Mouse (Mus musculus) kidney, adult 2 months (tissue): Measurements from ENCODE around the gene Gm14401. TPM values are rescaled to one million over a fixed set of nuclear protein-coding genes. Genes with fewer than 3 reads are reported as not detected.
"Not testable (repeated sequence)": the region's sequence is repeated elsewhere in the genome, so short reads cannot be mapped to it uniquely, and the experiment has no call there.

Experiments
- DNase-seq: peaks from one replicate; pipeline ENCODE4 v3.0.0; 2021
- H3K27ac ChIP-seq: fragments of 200-500 bp; 2 replicates; pipeline ENCODE4 v1.5.1; 2012; ENCODE audit warnings: low read depth, low read length, control low read depth, inconsistent platforms; ENCODE audit not compliant: insufficient read depth
- H3K27me3 ChIP-seq: fragments of 200-500 bp; replicated peaks from 2 replicates; pipeline ENCODE4 v1.6.1; 2012; ENCODE audit warnings: mild to moderate bottlenecking, moderate library complexity, low read length, inconsistent platforms; ENCODE audit not compliant: control insufficient read depth, insufficient read depth
- H3K36me3 ChIP-seq: fragments of 200-500 bp; 2 replicates; pipeline ENCODE4 v1.6.1; 2012; ENCODE audit warnings: mild to moderate bottlenecking, moderate library complexity, low read length, inconsistent platforms; ENCODE audit not compliant: control insufficient read depth, insufficient read depth
- H3K4me1 ChIP-seq: fragments of 200-500 bp; 2 replicates; pipeline ENCODE4 v1.6.1; 2011; ENCODE audit warnings: low read length; ENCODE audit not compliant: control insufficient read depth, insufficient read depth
- H3K4me3 ChIP-seq: fragments of 200-500 bp; 2 replicates; pipeline ENCODE4 v1.5.1; 2011; ENCODE audit warnings: mild to moderate bottlenecking, low read depth, low read length, control low read depth; ENCODE audit not compliant: insufficient read depth
- WGBS: fragments of 180-500 bp; shearing (Covaris S2); methylation state at CpG from one replicate; pipeline ENCODE4 v1.1.7; 2018; 5-methylcytosine and 5-hydroxymethylcytosine counted together
- polyA plus RNA-seq: library from polyadenylated mRNA; depleted of rRNA; stranded (reverse); fragments of >200 nt; gene quantifications from 2 replicates; pipeline ENCODE4 v1.2.3, GENCODE M21; 2012; rRNA removed

Gm14401 gene
- polyA plus RNA-seq, result not detected in 2 replicates

DNA sequence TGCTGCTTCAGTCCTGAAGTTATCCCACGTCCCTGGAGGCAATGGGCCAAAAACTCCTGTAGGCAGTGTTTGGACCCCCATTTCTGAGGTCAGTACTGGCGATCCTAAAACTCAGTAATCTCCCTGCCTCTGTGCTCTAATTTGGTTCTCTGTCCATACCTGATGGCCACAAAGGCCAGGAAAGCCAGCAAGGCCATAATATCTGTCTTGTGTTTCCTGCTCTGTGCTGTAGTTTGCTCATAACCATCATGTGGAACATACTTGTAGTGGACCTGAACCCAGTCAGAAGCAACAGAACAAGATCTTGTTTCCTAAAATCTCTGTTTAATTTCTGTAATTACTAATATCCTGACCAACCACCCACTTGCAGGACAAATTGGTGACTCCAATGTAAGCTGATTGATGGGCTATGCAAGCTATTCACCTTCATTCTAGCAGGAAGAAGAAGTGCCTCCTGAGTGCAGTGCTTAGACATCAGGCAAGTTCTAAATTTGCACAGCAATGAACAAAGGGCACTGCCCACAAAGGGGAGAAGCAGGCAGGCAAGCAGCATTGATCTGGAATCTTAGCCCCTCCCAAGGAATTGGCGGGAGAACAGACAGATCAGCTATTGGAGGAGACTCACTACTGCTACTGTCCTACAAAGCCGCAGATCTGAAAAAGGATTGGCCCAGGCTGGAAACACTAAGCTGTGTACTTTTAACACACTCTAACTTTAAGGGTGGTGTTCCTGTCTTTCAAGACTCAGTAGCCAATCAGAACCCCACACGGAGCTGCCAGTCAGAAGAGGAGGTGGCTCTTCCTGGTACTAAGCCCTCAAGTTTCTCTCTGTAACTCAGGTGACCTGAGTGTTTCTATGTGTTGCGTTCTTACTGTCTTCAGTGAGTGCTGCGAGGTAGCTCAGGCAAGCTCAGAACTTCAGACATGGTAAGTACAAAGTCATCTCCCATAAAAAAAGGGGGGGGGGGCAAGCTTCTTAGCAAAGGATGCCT lies at the start of gene Gm14401:
TSS of gene Gm14401 (plus strand) at position 889 of the 992 bp plus-strand sequence.
- H3K27ac ChIP-seq, H3K36me3 ChIP-seq, H3K4me3 ChIP-seq, H3K27me3 ChIP-seq, DNase-seq, H3K4me1 ChIP-seq: not testable (repeated sequence)
- WGBS, result 65% methylated on average over 7 of the region's 7 CpGs

- H3K4me3 ChIP-seq, H3K36me3 ChIP-seq, H3K27me3 ChIP-seq, H3K27ac ChIP-seq, H3K4me1 ChIP-seq, DNase-seq: not testable (repeated sequence)
- WGBS, result 77% methylated on average over 1 of the region's 1 CpGs
These were observed 1.3 kb upstream of the Gm14401 start for GRCm38 (mm10) chr2:177072807-177073206.

GRCm38 (mm10) chr2:177075015-177075414 lies 895 bp downstream of the Gm14401 start:
- not testable (repeated sequence) for H3K4me3 ChIP-seq, DNase-seq, H3K27me3 ChIP-seq, H3K36me3 ChIP-seq, H3K27ac ChIP-seq, H3K4me1 ChIP-seq

DNA sequence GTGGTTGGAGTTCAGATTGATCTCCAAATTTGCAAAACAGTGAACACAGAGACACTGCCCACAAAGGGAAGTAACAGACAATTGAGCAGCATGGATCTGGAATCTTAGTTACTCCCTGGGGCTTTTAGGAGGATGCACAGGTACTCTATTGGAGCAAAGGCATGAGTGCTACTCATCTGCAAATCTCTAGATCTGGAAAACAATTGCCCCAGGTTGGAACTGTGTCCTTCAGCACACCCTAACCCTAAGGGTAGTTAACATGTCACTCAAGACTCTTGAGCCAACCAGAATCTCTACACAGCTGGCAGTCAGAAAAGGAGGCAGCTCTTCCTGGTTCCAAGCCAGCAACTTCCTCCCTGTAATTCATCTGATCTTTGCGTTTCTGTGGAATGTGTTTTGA lies 5.7 kb downstream of the Gm14401 start:
- not testable (repeated sequence) for H3K27ac ChIP-seq, DNase-seq, H3K27me3 ChIP-seq, H3K4me3 ChIP-seq, H3K4me1 ChIP-seq, H3K36me3 ChIP-seq
- 28% methylated on average over 1 of the region's 1 CpGs for WGBS

DNA sequence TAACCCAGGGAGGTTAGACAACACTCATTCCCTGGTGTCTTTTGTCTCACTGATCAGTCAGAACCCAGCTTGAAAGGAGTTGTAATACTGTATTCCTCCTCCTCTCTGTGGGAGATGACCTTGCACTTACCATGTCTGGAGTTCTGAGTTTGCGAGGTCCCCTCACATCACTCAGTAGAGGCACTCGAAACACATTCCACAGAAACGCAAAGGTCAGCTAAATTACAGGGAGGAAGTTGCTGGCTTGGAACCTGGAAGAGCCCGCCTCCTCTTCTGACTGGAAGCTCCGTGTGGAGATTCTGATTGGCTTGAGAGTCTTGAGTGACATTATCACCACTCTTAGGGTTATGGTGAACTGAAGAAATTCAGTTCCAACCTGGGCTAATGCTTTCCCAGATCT lies 35.0 kb downstream of the Gm14401 start:
- H3K36me3 ChIP-seq, H3K4me1 ChIP-seq, H3K4me3 ChIP-seq, H3K27me3 ChIP-seq, DNase-seq, H3K27ac ChIP-seq: not testable (repeated sequence)
- 77% methylated on average over 5 of the region's 5 CpGs for WGBS

- not testable (repeated sequence) for H3K4me3 ChIP-seq, H3K36me3 ChIP-seq, DNase-seq, H3K27me3 ChIP-seq, H3K27ac ChIP-seq, H3K4me1 ChIP-seq
- 38% methylated on average over 1 of the region's 1 CpGs for WGBS
These were observed 55.0 kb downstream of the Gm14401 start for GRCm38 (mm10) chr2:177129097-177129496.

Other genes starting within 250 kb of the Gm14401 start
- gene Gm14408, start 243.2 kb upstream of the Gm14401 start, polyA plus RNA-seq, result not detected in 2 replicates
- gene Gm14296, start 146.5 kb upstream of the Gm14401 start, polyA plus RNA-seq, result 2.1 and 2.6 TPM in 2 replicates
- gene Gm14419, start 73.4 kb upstream of the Gm14401 start, polyA plus RNA-seq, result 2.0 and 6.3 TPM in 2 replicates
- gene Gm14410, start 132.1 kb downstream of the Gm14401 start, polyA plus RNA-seq, result 5.4 and 8.6 TPM in 2 replicates
- not detected in 2 replicates for gene Gm14409, start 192.7 kb downstream of the Gm14401 start, polyA plus RNA-seq
- 0.28 TPM in 1 of 2 replicates, not detected in the other for gene Gm14412, start 250.0 kb downstream of the Gm14401 start, polyA plus RNA-seq